Mouse (Mus musculus) WW6 (cell line): ENCODE results near the gene Msl3l2.
A peak's percentile ranks its signal among the peaks of the same experiment; 100 is the strongest.

ENCODE experiments used
- DNase-seq: peaks from one replicate; pipeline ENCODE4 v3.0.0-alpha.2; 2013; ENCODE audit warnings: low read depth, low spot score

The Msl3l2 gene

DNA sequence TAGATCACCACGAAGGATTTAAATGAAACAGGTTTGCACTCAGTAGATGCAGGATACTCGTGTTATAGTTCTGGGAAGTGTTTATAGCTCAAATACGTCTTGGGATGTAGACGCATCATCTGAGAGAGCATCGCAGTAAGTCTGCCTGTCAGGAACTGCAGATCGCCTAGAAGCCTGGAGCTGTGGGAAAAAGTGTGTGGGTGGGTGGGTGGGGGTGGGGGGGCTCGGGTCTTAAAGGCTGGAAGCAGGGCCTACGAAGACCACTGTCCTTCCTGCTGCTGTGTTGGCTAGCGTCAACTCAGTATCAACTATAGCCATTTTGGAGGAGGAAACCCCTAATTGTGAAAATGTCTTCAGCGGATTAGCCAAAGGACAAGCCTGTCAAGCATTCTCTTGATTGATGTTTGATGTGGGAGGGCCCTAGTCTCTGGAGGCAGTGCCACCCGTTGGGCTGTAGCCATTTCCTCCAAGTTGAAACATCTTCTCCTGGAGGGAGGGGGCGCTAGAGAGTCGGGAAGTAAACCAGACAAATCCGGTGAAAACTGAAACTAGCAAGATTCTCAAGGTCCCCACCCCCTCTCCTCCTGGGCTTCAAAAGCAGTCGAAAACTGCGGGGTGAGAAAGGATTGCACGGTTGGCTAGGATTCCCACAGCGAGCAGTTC is at the start of gene Msl3l2:
Gene Msl3l2, plus strand, starts transcription at position 585 of the 663 bp plus-strand sequence.
- peak; percentile 80 for DNase-seq

DNA sequence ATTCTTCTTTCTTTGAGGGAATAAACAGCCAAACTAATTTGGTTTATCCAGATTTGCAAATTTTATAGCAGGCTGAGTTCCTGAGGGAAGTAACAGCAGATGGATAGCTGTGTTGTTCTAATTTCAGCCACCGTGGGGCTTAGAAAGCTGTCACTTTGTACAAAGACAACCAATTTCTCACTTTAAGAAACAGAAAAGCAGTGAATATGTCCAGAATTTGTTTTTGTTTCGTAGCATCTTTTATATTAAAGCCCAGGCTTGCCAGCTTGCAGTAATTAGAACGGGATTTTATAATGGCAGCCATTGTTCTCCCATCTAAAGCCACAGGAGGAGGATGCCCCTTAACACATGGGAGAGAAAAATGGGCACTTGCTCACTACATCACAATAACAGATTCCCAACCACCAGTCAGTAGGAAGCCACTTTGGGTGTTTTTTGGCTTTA is 47.7 kb upstream of the Msl3l2 start:
- DNase-seq: no peak

DNA sequence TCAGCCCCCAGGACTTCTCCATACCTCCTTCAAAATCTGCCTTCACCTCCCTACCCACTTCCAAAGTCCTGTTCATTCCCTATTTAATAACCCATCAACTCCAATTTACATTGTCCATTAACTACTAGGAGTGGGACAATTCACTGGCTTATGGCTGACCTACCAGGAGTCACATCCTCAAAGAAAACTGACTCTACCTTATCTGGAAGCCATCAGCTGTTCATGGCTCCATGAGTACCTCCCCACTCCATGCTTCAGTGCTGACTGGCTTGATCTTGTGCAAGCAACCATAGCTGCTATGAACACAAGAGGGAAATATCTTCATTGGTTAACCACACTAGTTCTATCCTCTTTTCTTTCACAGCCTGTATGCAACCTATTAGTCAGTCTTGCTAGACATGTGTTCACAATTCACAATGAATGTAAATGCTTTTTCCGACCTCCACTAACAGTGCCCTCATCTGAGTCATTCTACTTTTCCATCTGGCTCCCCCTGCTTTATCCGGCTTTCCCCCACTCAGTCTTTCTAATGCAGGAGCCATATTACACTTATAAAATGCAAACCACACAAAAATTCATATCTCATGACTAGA is 45.4 kb upstream of the Msl3l2 start:
- no peak for DNase-seq

DNA sequence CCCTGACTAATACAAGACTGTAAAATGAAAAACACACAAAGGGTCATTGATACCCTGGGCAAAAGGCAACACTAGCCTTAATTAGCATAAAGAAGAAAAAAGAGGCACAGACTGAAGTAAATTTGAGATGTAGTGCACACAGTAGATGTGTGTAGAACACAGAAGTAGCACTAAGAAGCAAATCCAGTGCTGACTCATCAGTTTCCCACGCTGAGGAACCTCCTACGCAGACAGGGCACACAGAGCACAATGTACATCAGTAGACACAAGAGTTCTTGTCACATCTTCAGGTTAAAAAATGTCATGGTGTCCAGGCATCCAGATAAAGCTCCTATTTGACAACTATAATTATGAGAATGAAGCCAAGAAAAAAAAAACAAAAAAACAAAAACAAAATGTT is 44.0 kb upstream of the Msl3l2 start:
- no peak for DNase-seq

DNA sequence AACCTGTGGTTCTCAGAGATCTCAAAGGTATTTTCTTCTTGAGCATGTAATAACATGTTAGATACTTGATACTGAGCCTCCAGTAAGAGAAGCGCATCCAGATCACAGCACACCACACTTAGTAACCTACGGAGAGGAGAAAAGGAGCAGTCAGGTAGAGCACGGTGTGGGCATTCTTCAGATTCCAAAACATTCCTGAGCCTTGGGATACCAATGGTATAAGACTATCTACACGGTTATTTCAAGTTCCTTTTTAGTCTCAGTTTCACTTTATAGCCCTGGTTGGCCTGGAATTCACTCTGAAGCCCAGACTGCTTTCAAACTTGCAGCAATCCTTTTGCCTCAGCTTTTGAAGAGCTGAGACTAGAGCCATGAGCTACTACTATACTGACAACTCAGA is 17.0 kb upstream of the Msl3l2 start:
- no peak for DNase-seq

DNA sequence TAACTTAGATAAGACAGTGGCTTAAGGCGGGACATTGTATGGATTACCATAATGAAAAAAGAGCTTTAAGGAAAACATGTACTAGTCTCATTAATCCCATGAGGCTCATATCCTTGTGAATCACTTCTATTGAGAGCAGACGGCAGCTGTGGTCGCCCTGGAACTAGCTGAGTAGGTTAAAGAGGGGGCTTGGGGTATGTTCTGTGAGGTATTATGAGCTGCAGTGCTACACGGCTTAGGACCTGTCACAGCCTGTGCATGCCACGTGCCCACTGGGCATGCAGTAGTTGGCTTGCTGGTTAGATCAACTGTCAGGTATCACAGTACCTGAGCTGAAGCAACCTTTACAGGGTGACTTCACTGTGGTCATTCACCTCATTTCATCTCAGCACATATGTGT is 12.1 kb upstream of the Msl3l2 start:
- no peak for DNase-seq

DNA sequence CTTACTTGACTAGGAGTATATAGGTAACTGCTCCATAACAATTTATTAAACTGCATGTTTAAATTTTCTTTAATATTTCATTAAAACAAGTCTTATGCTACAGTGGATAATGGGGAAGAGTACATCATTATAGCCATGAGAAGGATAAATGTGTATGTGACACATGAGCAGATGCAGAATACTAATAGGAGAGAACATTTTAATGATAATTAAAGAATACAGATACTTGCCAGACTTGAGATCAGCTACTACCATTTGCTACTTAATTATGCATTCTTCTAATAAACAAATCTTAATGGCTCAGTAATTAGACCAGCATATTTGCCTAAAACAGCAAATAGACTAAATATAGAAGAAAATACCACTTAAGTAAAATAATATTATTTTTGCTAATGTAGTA is 10.0 kb upstream of the Msl3l2 start:
- no peak for DNase-seq

DNA sequence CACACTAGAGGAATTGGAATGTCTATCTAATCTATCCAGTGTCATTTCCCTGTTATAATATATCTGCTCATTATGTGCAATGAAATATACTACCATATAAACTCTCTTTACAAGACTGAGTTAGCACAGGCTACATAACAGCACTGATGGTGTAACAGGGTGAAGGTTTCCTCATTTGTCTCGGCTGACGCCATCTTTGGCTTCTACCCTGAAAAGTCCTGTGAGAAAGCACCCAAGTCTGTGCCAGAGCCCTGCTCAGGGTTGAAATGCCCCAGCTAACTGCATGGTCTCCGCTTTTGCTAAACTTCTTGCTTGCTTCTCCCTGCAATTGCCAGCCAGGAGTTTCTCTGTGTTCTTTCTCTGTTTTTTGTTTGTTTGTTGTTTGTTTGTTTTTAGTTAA is 7.6 kb upstream of the Msl3l2 start:
- DNase-seq: no peak

DNA sequence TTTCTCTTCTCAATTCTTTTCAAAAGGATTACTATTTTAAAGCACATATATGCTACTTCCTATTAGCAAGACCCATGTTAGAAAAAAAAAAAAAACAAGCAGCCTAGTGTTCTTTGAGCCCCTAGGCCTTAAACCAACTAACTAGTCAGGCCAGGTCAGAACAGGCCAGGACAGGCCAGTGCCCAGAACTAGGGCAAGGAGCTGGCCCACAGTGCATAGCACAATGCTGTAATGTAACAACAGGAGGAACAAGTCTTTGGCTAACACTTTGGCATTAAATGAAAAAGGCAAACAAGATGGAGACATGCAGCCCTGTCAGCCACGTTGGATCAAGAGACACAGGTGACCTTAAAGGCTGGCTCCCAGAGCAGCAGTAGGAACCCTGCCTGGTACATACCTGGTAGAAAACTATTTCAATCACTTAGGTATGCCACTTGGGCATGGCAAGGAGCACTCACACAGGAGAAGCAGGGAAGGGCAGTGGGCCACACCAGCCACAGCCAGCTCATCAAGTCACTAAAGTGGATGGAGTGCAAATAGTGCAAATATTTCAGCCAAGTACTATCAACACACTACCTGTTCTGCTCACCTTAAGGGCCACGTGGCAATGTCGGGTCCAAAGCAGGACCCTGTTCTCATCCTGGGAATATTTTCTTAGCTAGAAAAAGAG is 6.9 kb upstream of the Msl3l2 start:
- no peak for DNase-seq

DNA sequence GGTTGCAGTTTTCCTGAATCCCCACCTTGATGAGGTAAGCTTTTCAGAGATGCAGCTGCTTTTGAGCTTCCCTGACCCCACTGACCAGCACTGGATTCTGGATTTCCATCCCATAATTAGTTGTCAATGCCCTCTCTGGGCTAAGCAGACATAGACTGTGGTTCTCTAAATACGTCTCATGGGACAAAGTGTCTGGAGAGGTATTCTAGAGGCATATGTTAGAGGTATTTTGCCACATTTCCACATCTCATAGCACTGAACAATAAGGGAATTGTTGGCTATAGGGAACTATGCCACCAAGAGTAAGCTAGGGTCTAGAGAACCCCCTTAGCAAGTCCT is 248 bp downstream of the Msl3l2 start:
- DNase-seq: no peak

DNA sequence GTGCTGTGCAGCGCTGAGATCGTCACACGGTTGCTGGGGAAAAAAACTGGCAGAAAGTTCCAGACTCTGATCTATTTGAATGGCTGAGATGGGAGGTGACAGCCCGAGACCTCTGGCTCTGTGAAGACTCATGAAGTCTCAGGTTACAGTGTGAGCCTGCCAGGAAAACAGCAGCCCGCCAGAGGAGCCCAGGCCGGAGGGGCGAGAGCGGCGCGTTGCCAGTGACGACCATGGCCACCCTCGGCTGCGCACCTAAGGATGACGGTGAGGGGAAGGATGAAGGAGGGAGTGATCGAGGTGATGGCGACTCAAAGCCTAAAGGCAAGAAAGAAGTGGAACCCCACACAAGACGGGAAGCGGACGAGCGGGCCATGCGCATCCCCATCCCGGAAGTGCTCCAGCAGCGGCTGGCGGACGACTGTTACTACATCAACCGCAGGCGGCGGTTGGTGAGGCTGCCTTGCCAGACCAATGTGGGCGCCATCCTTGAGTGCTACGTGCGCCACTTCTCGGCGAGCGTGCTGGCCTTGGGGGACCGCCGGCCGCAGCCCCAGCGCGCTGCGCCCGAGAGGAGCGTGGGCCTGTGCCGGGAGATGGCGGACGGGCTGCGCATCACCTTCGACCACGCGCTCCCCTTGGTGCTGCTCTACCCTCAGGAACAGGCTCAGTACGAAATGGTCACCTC is 8.4 kb downstream of the Msl3l2 start:
- peak; percentile 64 for DNase-seq

DNA sequence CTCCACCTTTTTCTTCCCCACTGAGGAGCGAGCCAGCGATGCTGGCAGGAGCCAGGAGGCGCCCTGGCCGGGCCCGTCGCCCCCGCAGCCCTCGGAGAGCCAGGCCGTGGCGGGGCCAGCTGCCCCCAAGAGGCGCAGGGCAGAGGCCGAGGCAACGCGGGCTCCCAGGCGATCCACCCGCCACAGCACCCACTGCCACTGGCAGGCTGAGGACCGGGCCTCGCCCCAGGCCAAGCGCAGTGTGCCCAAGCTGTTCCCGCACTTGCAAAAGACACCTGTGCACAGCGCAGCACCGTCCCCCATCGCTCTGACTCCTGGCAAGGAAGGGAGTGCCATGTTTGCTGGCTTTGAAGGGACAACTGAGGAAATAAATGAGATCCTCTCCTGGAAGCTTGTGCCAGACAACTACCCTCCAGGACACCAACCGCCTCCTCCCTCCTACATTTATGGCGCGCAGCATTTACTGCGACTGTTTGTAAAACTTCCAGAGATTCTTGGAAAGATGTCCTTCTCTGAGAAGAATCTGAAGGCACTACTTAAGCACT is 9.0 kb downstream of the Msl3l2 start:
- DNase-seq: peak; percentile 26

DNA sequence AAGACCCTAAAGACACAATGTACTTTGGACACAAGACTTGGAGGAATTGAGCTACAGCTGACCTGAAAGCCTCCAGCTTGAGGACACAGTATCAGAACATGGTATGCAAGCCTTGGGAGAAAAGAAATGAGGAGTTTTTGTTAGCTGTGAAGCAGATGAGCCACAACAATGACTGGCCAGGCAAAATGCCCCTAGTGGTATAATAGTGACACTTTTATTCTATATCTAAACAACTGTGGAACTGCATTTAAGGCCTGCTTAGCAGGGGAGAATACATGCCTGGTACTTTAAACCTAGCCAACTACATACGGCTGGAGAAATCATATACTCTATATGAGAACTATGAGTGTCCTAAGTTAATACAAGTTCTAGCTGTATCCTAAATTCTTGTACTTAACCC is 20.3 kb downstream of the Msl3l2 start:
- no peak for DNase-seq

DNA sequence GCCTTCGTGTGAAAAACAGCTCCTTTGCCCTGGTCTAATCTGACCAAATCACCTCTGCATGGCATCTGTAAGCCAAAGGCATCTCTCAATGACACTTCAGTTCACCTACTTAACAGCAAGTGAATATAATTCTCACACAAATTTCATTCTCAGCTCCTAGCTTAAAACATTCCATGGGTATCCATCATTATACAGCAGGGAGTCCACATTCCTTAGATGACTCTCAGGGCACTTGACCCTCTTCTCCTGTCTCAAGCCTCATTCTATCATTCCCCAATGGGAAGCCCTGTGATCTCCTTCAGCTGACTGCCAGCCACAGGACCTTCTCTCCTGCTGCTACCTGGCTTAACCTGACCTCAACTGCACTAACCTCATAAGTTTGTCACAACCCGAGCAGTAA is 22.9 kb downstream of the Msl3l2 start:
- no peak for DNase-seq

DNA sequence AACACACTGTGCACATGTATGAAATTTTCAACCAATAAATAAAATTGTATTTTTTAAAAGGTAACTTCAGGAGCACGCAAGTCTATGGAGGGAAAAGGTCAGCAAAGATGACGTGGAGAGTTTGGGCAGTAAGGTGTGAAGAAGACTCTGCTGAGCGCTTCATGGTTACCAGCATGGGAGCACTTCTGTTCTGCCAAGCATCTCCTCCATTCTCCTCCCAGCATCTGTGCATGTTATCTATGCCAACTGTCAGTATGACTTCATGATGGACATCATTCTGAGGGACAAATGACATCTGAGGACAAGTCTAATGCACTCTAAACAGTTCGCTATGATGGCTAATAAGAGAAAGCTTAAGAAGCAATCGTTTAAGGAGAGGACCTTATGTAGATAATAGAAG is 30.5 kb downstream of the Msl3l2 start:
- DNase-seq: no peak

DNA sequence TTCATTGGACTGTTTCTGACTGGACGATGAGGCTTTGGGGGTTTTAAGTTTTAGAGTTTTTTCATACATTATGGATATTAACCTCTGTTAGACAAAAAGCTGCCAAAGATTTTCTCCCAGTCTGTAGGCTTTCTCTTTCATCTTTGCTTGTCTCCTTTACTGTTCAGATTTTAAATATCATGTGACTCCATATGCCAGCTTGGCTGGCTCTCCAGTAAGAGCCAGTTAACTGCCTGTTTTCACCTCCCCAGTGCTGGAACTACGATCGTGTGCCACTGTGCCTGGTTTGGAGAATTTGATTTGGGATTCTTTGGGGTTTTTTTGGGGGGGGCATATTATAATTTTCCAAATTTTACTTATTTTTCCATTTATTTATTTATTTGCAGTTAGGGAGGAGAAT is 42.2 kb downstream of the Msl3l2 start:
- no peak for DNase-seq

DNA sequence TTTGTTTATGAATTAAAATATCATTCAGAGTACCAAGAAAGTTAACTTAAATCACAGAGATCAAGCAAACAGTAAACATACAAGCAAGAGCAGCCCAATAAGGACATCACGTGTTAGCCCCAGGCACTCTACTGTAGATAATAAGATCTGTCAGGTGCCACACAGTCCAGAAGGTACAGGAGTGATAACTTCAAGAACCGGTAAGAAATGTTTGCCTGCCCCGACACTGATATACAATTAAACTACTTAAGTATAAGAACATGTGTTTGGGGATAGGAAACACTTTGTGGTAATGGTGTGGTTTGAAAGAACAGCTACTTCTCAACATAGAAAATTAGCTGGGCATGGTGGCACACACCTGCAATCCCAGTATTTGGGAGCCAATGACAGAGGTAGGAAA is 50.2 kb downstream of the Msl3l2 start:
- DNase-seq: no peak

DNA sequence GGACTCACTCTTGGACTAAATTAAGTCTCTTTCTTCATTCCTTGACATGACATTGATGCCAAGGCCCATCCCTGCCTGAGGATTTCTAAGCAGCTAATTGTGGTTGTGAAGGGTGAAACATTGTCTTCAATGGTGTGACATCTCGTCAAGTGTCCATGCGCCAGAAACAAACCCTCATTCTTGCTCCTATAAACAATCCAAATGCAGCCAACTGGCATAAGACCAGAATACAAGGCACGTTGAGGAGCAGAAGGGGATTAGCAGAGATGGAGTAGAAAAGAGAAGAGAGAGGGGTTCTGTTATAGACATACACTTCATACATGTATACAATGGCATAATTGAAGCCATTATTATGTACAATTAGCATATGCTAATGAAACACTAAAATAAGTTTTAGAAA is 51.5 kb downstream of the Msl3l2 start:
- no peak for DNase-seq

DNA sequence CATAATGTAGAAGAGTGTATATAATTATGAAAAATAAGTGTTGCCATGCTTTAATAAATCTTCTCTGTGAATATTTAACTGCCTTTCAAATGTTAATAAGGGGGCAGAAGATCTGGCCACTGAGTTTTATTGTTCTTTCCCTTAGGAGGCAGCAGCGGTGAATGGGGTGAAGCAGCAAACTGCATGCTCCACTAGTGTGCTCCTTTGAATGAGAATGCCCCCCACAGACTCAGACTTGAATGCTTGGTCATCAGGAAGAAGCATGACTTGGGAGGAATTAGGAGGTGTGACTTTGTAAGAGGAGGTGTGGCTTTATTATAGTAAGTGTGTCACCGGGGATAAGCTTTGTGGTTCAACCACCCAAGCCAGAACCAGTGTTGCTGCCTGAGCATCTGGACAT is 52.0 kb downstream of the Msl3l2 start:
- no peak for DNase-seq

DNA sequence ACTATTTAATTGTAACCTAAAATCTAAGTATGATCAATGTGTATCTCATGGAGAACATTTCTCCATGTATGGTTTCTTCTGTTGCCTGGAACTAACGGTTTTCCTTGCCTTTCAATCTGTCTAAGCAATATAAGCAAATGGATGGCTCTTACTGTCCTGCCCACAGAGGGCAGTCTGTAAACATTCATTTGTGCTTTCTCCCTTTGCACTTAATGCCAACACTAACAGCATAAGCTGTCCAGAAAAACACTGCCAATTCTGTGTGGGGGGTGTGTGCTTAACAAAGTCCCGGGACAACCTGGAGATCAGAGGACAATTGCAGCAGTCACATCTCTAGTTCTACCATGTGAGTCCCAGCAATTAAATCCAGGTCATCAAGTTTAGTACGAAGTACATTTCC is 57.7 kb downstream of the Msl3l2 start:
- no peak for DNase-seq

DNA sequence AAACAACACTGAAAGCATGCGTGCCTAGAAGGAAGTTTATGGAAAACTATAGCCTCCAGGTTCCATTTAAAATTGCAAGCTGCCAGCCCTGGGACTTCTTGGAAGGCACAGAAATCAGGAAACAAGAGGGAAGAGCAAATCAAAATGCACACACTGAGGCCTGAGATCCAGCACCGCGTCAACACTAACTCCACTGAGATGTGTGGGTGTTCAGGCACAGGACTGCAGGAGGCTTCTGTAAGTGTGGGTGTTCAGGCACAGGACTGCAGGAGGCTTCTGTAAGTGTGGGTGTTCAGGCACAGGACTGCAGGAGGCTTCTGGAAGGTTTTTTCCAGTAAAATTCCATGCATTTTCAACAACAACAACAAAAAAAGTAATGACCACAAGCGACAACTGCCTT is 59.0 kb downstream of the Msl3l2 start:
- DNase-seq: no peak
